Mouse (Mus musculus) neural tube, embryonic 12.5 days (tissue): ENCODE data around the gene Tob2. TPM values are rescaled to one million over a fixed set of nuclear protein-coding genes. Genes with fewer than 3 reads are reported as not detected.

Source experiments
- ATAC-seq: fragments of 200-750 bp; cut with Nextera tagmentation; 2 replicates; pipeline ENCODE4 v1.8.0; 2017; ENCODE audit warnings: low read depth, mild to moderate bottlenecking, moderate TSS enrichment, moderate library complexity; ENCODE audit not compliant: low FRiP score
- H3K27ac ChIP-seq: fragments of 300-500 bp; sonication (generic); 2 replicates; pipeline ENCODE4 v1.5.1; 2016
- H3K27me3 ChIP-seq: fragments of 300-500 bp; sonication (generic); replicated peaks from 2 replicates; pipeline ENCODE4 v1.6.1; 2016; ENCODE audit warnings: mild to moderate bottlenecking
- H3K36me3 ChIP-seq: fragments of 300-500 bp; sonication (generic); 2 replicates; pipeline ENCODE4 v1.6.1; 2016; ENCODE audit warnings: mild to moderate bottlenecking
- H3K4me1 ChIP-seq: fragments of 300-500 bp; sonication (generic); 2 replicates; pipeline ENCODE4 v1.6.1; 2016
- H3K4me2 ChIP-seq: fragments of 300-500 bp; sonication (generic); replicated peaks from 2 replicates; pipeline ENCODE4 v1.6.1; 2016; ENCODE audit warnings: mild to moderate bottlenecking
- H3K4me3 ChIP-seq: fragments of 300-500 bp; sonication (generic); 2 replicates; pipeline ENCODE4 v1.5.1; 2016
- H3K9ac ChIP-seq: fragments of 300-500 bp; sonication (generic); 2 replicates; pipeline ENCODE4 v1.6.1; 2016; ENCODE audit warnings: mild to moderate bottlenecking
- H3K9me3 ChIP-seq: fragments of 300-500 bp; sonication (generic); 2 replicates; pipeline ENCODE4 v1.6.1; 2016; ENCODE audit warnings: mild to moderate bottlenecking
- WGBS: fragments of 180-500 bp; shearing (Covaris S2); methylation state at CpG from one replicate; pipeline ENCODE4 v1.1.7; 2016; 5-methylcytosine and 5-hydroxymethylcytosine counted together
- polyA plus RNA-seq: library from polyadenylated mRNA; unstranded; fragments of >200 nt; fragmentation: Nextera tagmentation; extraction: Ambion mirVana; gene quantifications from 2 replicates; pipeline ENCODE4 v1.2.1, GENCODE M21; 2016

The Tob2 gene
- 21.6 and 21.7 TPM in 2 replicates for polyA plus RNA-seq

GRCm38 (mm10) chr15:81858517-81859329, at the start of gene Tob2:
Gene Tob2 (minus strand): TSS chr15:81858796.
- Histone ChIP-seq H3K27me3 (no peaks in the 10 kb centered on the region), H3K9ac (peak within 1 kb of the TSS; percentile 82), H3K27ac (peak within 1 kb of the TSS; percentile 59), H3K4me2 (peak within 1 kb of the TSS; percentile 85), H3K9me3 (no peaks in the 10 kb centered on the region), H3K4me3 (peak within 1 kb of the TSS; percentile 89), H3K4me1 (peaks cover 14% of the 10 kb centered on the region), H3K36me3 (peaks cover 3% of the 10 kb centered on the region; the same call in 1 of the 2 replicates)
- no peak for ATAC-seq
- WGBS: under 1% methylated on average over 44 of the region's 44 CpGs

GRCm38 (mm10) chr15:81907953-81908352, 49.4 kb upstream of the Tob2 start:
- Histone ChIP-seq H3K9ac (no peak overlapping the region), H3K27ac (no peak overlapping the region), H3K36me3 (peaks cover 95% of the 10 kb centered on the region), H3K27me3 (no peaks in the 10 kb centered on the region), H3K4me3 (no peak overlapping the region), H3K4me1 (no peaks in the 10 kb centered on the region), H3K4me2 (no peak overlapping the region), H3K9me3 (no peaks in the 10 kb centered on the region)
- WGBS: 96% methylated on average over 8 of the region's 8 CpGs
- no peak for ATAC-seq

GRCm38 (mm10) chr15:81904939-81905338, 46.3 kb upstream of the Tob2 start:
- Histone ChIP-seq H3K27ac (no peak overlapping the region), H3K9me3 (no peaks in the 10 kb centered on the region), H3K4me3 (no peak overlapping the region), H3K36me3 (peaks cover 93% of the 10 kb centered on the region), H3K27me3 (no peaks in the 10 kb centered on the region), H3K9ac (no peak overlapping the region), H3K4me1 (no peaks in the 10 kb centered on the region), H3K4me2 (no peak overlapping the region)
- no peak for ATAC-seq
- 47% methylated on average over 2 of the region's 2 CpGs for WGBS

DNA sequence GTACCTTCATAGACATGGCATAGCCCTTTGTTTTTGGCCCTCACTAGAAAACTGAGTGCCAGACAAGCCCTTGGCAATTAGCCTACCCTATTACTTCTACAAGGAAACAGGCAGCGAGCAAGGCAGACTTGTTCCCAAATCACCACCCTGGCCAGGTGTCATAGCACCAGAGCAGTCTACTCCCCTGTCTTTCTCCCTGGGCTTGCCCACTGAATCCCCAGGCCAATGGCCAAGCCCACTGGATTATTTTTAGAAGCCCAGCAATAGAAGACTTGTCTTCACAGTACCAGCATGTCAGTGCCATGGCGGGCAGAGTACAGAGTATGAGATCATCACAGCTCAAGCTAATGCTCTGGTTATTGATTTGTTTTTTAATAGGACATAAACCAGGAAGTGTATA, 40.2 kb upstream of the Tob2 start:
- Histone ChIP-seq H3K4me3 (no peak overlapping the region), H3K27me3 (no peaks in the 10 kb centered on the region), H3K4me2 (no peak overlapping the region), H3K4me1 (no peaks in the 10 kb centered on the region), H3K9me3 (no peaks in the 10 kb centered on the region), H3K9ac (no peak overlapping the region), H3K36me3 (peaks cover 81% of the 10 kb centered on the region), H3K27ac (no peak overlapping the region)
- WGBS: 100% methylated on average over 2 of the region's 2 CpGs
- no peak for ATAC-seq

DNA sequence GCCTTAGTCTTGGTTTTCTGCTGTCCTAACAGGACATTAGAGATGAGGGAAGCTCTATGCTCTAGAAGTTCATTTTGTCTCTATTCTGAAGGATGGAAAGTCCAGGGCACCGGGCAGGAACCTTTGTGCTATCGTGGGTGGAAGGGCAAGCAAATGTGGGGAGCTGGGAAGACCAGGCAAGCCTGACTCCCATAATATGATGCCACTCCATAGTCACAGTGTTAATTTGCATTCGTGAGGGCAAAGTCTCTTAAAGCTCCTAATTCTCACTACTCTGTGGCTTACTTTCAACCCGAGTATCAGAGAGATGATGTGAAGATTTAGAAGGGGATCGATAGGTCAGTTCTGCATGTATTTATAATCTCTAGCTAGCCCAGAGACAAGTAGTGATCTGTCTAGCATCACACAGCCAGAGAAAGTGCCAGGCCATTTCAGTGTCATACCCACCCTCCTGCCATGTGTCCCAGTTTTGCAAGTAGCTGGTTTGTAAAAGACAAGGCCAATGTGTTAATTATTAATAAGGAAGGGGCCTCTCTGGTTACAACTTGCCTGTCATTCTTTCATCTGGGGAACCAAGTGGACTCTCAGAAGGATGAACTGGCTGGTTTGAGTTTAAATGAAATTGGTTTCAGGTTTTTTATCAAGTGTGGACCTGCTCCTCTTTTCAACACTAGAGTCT, 39.1 kb upstream of the Tob2 start:
- Histone ChIP-seq H3K4me1 (no peaks in the 10 kb centered on the region), H3K27me3 (no peaks in the 10 kb centered on the region), H3K36me3 (peaks cover 75% of the 10 kb centered on the region), H3K9me3 (no peaks in the 10 kb centered on the region), H3K4me2 (no peak overlapping the region), H3K4me3 (no peak overlapping the region), H3K9ac (no peak overlapping the region), H3K27ac (no peak overlapping the region)
- 93% methylated on average over 5 of the region's 5 CpGs for WGBS
- no peak for ATAC-seq

- 100% methylated on average over 2 of the region's 2 CpGs for WGBS
- no peak overlapping the region for H3K4me2 ChIP-seq
Measured at GRCm38 (mm10) chr15:81896407-81896806, 37.8 kb upstream of the Tob2 start.

DNA sequence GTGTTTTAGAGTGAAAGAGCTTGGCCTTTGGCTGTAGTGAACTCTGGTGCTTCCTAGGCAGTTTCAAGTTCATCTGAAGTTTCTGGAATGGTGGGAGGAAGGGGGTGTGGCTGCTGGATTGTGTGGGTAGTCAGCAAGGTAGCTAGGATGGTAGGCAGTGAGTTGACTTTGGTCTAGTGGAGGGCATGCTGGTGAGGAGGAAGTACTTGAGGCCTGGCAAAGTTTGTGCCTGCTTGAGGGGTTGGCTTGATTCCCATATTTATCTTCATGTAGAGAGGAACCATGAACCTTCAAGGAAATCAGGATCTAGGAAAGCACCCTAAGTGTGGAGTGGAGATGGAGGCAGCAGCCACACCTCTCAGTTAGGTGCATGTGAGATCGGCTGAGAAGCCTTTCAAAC, 35.4 kb upstream of the Tob2 start:
- H3K27ac ChIP-seq: no peak overlapping the region
- no peaks in the 10 kb centered on the region for H3K9me3 ChIP-seq
- no peak overlapping the region for H3K4me2 ChIP-seq
- peaks cover 75% of the 10 kb centered on the region for H3K36me3 ChIP-seq
- ATAC-seq: no peak
- no peak overlapping the region for H3K9ac ChIP-seq
- no peak overlapping the region for H3K4me3 ChIP-seq
- no peaks in the 10 kb centered on the region for H3K4me1 ChIP-seq
- WGBS: 88% methylated on average over 1 of the region's 1 CpGs
- H3K27me3 ChIP-seq: no peaks in the 10 kb centered on the region

More at GRCm38 (mm10) chr15:81896407-81896806, 37.8 kb upstream of the Tob2 start:
- Histone ChIP-seq H3K9ac (no peak overlapping the region), H3K36me3 (peaks cover 75% of the 10 kb centered on the region), H3K9me3 (no peaks in the 10 kb centered on the region), H3K4me1 (no peaks in the 10 kb centered on the region), H3K27me3 (no peaks in the 10 kb centered on the region), H3K27ac (no peak overlapping the region), H3K4me3 (no peak overlapping the region)
- no peak for ATAC-seq

GRCm38 (mm10) chr15:81891822-81892580, 33.4 kb upstream of the Tob2 start:
- Histone ChIP-seq H3K27me3 (no peaks in the 10 kb centered on the region), H3K27ac (no peak overlapping the region), H3K4me2 (no peak overlapping the region), H3K4me1 (no peaks in the 10 kb centered on the region), H3K36me3 (peaks cover 67% of the 10 kb centered on the region), H3K9me3 (no peaks in the 10 kb centered on the region), H3K4me3 (no peak overlapping the region), H3K9ac (no peak overlapping the region)
- ATAC-seq: no peak
- 92% methylated on average over 8 of the region's 8 CpGs for WGBS

- no peaks in the 10 kb centered on the region for H3K4me1 ChIP-seq
- peaks cover 60% of the 10 kb centered on the region for H3K36me3 ChIP-seq
- no peaks in the 10 kb centered on the region for H3K9me3 ChIP-seq
- no peaks in the 10 kb centered on the region for H3K27me3 ChIP-seq
- 93% methylated on average over 7 of the region's 7 CpGs for WGBS
- no peak overlapping the region for H3K4me2 ChIP-seq
- no peak overlapping the region for H3K9ac ChIP-seq
- ATAC-seq: no peak
- no peak overlapping the region for H3K4me3 ChIP-seq
- no peak overlapping the region for H3K27ac ChIP-seq
Measured at GRCm38 (mm10) chr15:81891140-81891802, 32.7 kb upstream of the Tob2 start.

DNA sequence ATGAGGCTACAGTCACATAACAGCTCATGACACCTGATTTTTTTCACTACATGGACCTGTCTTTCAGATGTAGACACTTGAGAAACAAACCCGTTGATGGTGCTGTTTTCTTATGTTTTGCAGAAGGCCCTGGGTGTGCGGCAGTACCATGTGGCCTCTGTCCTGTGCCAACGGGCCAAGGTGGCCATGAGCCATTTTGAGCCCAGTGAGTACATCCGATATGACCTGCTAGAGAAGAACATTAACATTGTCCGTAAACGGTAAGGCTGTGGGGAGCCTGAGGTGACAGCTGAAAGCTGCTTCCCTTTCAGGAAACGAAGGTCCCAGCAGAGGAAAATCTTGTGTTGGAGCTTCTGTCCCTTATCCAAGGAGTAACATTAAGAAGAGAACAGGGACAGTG, 30.6 kb upstream of the Tob2 start:
- no peaks in the 10 kb centered on the region for H3K4me1 ChIP-seq
- no peak overlapping the region for H3K4me2 ChIP-seq
- ATAC-seq: no peak
- no peak overlapping the region for H3K9ac ChIP-seq
- 96% methylated on average over 7 of the region's 7 CpGs for WGBS
- peaks cover 44% of the 10 kb centered on the region for H3K36me3 ChIP-seq
- H3K4me3 ChIP-seq: no peak overlapping the region
- H3K27me3 ChIP-seq: no peaks in the 10 kb centered on the region
- no peak overlapping the region for H3K27ac ChIP-seq
- no peaks in the 10 kb centered on the region for H3K9me3 ChIP-seq

DNA sequence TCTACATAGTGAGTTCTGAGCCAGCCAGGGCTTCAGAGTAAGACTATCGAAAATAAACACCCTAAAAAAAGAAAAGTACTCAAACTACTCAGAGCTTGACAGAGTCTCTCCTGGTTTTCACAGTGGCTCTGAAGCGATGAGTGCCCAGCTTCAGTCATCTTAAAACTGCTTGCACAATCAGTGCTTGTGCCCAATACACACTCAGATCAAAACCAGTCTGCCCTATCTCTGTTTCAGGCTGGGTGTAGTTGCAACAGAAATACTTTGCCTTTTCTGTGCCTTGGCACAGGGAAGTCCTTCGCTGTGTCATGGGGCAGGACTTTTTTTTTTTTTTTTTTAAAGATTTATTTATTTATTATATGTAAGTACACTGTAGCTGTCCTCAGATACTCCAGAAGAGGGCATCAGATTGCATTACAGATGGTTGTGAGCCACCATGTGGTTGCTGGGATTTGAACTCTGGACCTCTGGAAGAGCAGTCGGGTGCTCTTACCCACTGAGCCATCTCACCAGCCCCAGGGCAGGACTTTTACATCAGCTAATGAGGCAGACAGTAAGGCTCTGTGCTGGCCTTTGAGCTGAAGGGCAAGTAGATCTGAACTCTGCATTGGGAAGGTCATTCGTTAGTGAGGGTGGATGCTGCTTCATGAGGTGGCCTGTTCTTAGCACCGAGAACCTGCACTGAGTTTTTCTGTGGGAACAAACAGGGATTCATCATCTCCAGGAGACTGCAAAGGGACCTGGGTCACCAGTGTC, 28.4 kb upstream of the Tob2 start:
- Histone ChIP-seq H3K27me3 (no peaks in the 10 kb centered on the region), H3K9ac (no peak overlapping the region), H3K9me3 (no peaks in the 10 kb centered on the region), H3K36me3 (peaks cover 30% of the 10 kb centered on the region), H3K4me2 (no peak overlapping the region), H3K4me3 (no peak overlapping the region), H3K4me1 (no peaks in the 10 kb centered on the region), H3K27ac (no peak overlapping the region)
- ATAC-seq: no peak
- 91% methylated on average over 6 of the region's 6 CpGs for WGBS
